Mouse (Mus musculus) forebrain, embryonic 15.5 days (tissue): ENCODE measurements around the gene Fkbp15. TPM values are rescaled to one million over a fixed set of nuclear protein-coding genes. Genes with fewer than 3 reads are reported as not detected.

Source experiments
- ATAC-seq: fragments of 200-750 bp; cut with Nextera tagmentation; replicated peaks from 2 replicates; pipeline ENCODE4 v1.8.0; 2017; ENCODE audit warnings: mild to moderate bottlenecking, moderate TSS enrichment, moderate library complexity
- H3K27ac ChIP-seq: fragments of 300-500 bp; sonication (generic); replicated peaks from 2 replicates; pipeline ENCODE4 v1.5.1; 2015; ENCODE audit warnings: mild to moderate bottlenecking, inconsistent platforms
- H3K27me3 ChIP-seq: fragments of 300-500 bp; sonication (generic); 2 replicates; pipeline ENCODE4 v1.6.1; 2015; ENCODE audit warnings: inconsistent platforms
- H3K36me3 ChIP-seq: fragments of 300-500 bp; sonication (generic); 2 replicates; pipeline ENCODE4 v1.6.1; 2015; ENCODE audit warnings: mild to moderate bottlenecking, inconsistent platforms
- H3K4me1 ChIP-seq: fragments of 300-500 bp; sonication (generic); 2 replicates; pipeline ENCODE4 v1.6.1; 2015; ENCODE audit warnings: inconsistent platforms
- H3K4me2 ChIP-seq: fragments of 300-500 bp; sonication (generic); replicated peaks from 2 replicates; pipeline ENCODE4 v1.6.1; 2015; ENCODE audit warnings: mild to moderate bottlenecking, inconsistent platforms
- H3K4me3 ChIP-seq: fragments of 300-500 bp; sonication (generic); 2 replicates; pipeline ENCODE4 v1.5.1; 2015; ENCODE audit warnings: mild to moderate bottlenecking, inconsistent platforms
- H3K9ac ChIP-seq: fragments of 300-500 bp; sonication (generic); replicated peaks from 2 replicates; pipeline ENCODE4 v1.6.1; 2015; ENCODE audit warnings: mild to moderate bottlenecking, inconsistent platforms
- H3K9me3 ChIP-seq: fragments of 300-500 bp; sonication (generic); 2 replicates; pipeline ENCODE4 v1.6.1; 2016; ENCODE audit warnings: inconsistent platforms
- WGBS: fragments of 180-500 bp; shearing (Covaris S2); methylation state at CpG from one replicate; pipeline ENCODE4 v1.1.7; 2015; ENCODE audit warnings: mixed read lengths; 5-methylcytosine and 5-hydroxymethylcytosine counted together
- polyA plus RNA-seq: library from polyadenylated mRNA; unstranded; fragments of >200 nt; fragmentation: Nextera tagmentation; extraction: Ambion mirVana; gene quantifications from 2 replicates; pipeline ENCODE4 v1.2.1, GENCODE M21; 2015

Fkbp15 gene
- polyA plus RNA-seq, 1 experiment from 2014 or later: 22.8 TPM

DNA sequence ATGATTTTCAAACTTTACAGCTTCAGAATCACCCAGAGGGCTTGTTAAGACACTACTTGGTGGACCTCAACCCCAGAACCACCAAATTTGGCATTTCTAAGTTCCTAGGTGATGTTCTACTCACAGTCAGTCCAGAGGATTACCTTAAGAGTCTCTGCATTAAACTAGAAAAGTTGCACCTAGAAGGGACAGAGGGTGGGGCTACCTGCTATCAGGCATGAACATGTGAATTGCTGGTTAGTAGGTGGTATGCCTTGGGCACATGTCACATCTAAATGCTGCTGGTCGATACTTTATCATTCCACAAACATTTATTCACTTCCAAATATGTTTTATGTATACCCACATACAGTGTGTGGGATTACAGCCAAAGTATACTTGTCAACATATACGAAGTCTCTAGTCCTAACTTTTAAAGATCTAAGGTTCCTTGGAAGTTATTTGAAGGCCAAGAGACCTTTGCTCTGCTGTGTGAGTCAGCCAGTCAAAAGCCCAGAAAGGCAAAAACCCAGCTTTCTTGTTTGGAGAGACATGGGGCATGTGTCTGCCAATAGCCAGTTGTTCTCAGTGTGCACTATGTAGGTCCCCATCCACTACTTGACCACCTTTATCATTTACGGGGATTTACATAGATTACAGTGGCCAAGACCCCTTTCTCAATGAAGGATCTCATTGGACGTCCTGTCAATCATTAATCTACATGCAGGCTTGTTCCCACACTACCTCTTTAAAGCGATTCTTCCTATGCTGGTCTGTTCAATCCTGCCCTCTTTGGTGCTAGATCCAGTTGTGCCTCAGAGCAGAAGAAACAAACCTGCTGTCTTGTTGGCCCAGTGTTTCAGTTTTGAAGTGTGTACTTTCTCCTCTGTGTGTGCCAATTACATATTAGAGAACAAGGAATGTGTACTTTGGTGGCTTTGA is 29.5 kb upstream of the Fkbp15 start:
- 90% methylated on average over 5 of the region's 5 CpGs for WGBS
- no peak overlapping the region for H3K9ac ChIP-seq
- H3K4me2 ChIP-seq: no peak overlapping the region
- no peak overlapping the region for H3K27ac ChIP-seq
- H3K4me1 ChIP-seq: no peaks in the 10 kb centered on the region
- no peak for ATAC-seq
- no peak overlapping the region for H3K4me3 ChIP-seq
- H3K27me3 ChIP-seq: no peaks in the 10 kb centered on the region
- H3K9me3 ChIP-seq: no peaks in the 10 kb centered on the region
- peaks cover 55% of the 10 kb centered on the region for H3K36me3 ChIP-seq

DNA sequence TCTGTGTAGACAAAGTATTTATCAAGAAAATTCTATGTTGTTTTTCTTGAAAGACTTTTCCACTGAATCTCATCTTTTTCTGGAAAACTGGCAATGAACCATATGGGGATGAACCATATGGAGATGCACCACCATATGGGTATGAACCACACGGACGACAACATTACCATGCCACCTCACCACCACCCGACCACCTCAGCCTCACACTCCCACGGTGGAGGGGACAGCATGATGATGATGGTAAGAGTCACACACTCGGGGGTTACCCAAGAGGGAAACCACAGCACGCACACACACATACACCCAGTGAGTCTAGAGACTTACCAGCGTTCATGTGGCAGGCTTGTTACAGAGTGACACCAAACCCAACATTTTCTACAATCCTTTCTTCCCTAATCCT is 25.1 kb upstream of the Fkbp15 start:
- H3K9ac ChIP-seq: no peak overlapping the region
- no peak for ATAC-seq
- H3K27ac ChIP-seq: no peak overlapping the region
- H3K36me3 ChIP-seq: peaks cover 27% of the 10 kb centered on the region
- no peak overlapping the region for H3K4me2 ChIP-seq
- H3K9me3 ChIP-seq: no peaks in the 10 kb centered on the region
- no peaks in the 10 kb centered on the region for H3K27me3 ChIP-seq
- H3K4me3 ChIP-seq: no peak overlapping the region
- WGBS: 87% methylated on average over 7 of the region's 7 CpGs
- no peaks in the 10 kb centered on the region for H3K4me1 ChIP-seq

DNA sequence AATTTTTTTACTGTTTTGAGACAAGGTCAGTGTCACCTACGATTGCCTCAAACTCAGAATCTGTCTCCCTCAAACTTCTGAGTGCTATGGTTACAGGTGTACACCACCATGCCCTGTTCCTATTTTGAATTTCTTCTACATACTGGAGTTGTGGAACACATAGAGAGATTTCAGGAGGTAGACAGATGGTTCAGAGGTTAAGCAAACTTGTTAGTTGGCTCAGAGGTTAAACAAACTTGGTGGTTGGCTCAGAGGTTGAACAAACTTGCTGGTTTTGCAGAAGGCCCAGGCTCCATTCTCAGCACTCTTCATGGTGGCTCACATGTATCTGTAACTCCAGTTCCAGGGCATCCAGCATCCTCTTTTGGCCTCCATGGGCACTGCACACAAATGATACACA is 23.8 kb upstream of the Fkbp15 start:
- 84% methylated on average over 1 of the region's 1 CpGs for WGBS

DNA sequence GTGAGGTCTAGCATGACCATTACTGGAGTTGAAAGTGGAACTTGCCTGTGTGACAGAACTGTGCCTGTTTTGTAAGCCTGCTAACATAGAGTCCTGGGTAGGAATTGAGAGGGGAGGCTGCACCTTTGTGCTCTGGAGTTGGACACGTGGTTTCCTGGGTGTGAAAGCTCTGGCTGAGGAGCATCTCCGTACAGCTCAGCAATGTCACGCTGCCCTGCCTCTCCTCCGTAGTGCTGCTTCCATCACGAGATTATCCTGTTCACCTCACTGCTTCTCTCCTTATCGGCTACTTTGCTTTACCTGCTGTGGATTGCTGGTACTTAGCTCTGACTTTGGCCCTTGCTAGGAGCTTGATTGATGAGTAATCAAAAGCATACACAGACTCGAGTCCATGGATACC is 23.4 kb upstream of the Fkbp15 start:
- Histone ChIP-seq H3K9me3 (no peaks in the 10 kb centered on the region), H3K36me3 (peaks cover 14% of the 10 kb centered on the region), H3K27me3 (no peaks in the 10 kb centered on the region), H3K27ac (no peak overlapping the region), H3K4me3 (no peak overlapping the region), H3K4me1 (no peaks in the 10 kb centered on the region), H3K9ac (no peak overlapping the region), H3K4me2 (no peak overlapping the region)
- no peak for ATAC-seq
- WGBS: 93% methylated on average over 7 of the region's 7 CpGs

More for the DNA sequence above, 23.8 kb upstream of the Fkbp15 start:
- H3K27me3 ChIP-seq: no peaks in the 10 kb centered on the region
- H3K4me3 ChIP-seq: no peak overlapping the region
- ATAC-seq: no peak
- no peaks in the 10 kb centered on the region for H3K4me1 ChIP-seq
- H3K4me2 ChIP-seq: no peak overlapping the region
- no peak overlapping the region for H3K9ac ChIP-seq
- peaks cover 18% of the 10 kb centered on the region for H3K36me3 ChIP-seq
- H3K27ac ChIP-seq: no peak overlapping the region
- no peaks in the 10 kb centered on the region for H3K9me3 ChIP-seq

DNA sequence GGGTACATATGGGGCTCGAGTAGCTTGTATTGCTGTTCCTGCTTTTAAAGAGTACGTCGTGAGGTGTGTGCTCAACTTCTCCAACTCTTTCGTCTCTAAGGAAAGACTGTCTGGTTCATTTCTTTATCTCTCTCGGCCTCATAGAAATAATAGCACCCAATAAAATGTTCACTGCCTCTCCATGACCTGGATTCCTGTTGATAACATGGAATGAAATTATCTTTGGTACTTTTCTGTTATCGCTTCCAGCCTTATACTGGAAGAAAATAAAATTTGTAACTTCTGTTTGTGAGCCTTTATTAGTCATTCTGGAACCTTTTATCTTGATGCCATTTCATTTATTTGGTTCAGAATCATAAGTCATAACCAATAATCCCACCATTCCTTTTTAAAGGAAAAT is 22.9 kb upstream of the Fkbp15 start:
- peaks cover 8% of the 10 kb centered on the region for H3K36me3 ChIP-seq
- 89% methylated on average over 6 of the region's 6 CpGs for WGBS

DNA sequence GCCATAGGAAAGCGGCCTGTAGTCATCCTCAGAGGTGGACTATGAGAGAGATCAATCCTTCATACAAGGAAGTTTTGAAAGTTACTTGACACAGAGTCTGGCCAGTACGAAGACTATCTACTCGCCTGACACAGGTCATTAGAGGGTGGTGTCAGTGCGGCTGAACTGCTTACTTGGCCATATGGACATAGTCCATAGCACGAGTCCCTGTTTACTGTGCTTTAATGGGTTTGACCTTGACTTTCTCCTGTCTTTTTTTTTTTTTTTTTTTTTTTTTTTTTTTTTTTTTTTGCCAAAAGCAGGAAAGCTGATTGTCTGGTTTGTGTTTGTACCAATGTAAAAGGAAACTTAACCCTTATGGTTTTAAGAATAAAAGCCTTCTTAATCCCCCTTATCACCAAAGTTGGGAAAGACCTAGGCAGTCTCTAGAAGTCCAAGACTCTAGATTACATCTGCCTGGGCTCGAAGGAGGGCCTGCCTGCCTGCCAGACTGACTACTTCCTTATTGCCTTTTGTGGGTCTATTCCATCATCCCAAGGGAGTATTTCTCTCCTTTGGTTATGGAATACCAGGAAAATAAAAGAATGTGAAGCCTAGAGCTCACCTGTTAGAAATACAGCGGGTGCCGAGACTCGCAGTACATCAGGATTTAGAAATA is 19.5 kb upstream of the Fkbp15 start:
- no peak overlapping the region for H3K4me2 ChIP-seq
- no peak overlapping the region for H3K4me3 ChIP-seq
- 0 out of 2 replicates have a peak, but pooled peaks cover 2% of the 10 kb centered on the region for H3K4me1 ChIP-seq
- WGBS: 93% methylated on average over 9 of the region's 9 CpGs
- no peaks in the 10 kb centered on the region for H3K27me3 ChIP-seq
- H3K36me3 ChIP-seq: no peaks in the 10 kb centered on the region
- no peak for ATAC-seq
- no peak overlapping the region for H3K9ac ChIP-seq
- H3K27ac ChIP-seq: no peak overlapping the region
- H3K9me3 ChIP-seq: no peaks in the 10 kb centered on the region

More for the DNA sequence above, 22.9 kb upstream of the Fkbp15 start:
- H3K27me3 ChIP-seq: no peaks in the 10 kb centered on the region
- H3K4me2 ChIP-seq: no peak overlapping the region
- H3K9me3 ChIP-seq: no peaks in the 10 kb centered on the region
- ATAC-seq: no peak
- H3K4me1 ChIP-seq: 0 out of 2 replicates have a peak, but pooled peaks cover 2% of the 10 kb centered on the region
- no peak overlapping the region for H3K27ac ChIP-seq
- H3K9ac ChIP-seq: no peak overlapping the region
- no peak overlapping the region for H3K4me3 ChIP-seq

DNA sequence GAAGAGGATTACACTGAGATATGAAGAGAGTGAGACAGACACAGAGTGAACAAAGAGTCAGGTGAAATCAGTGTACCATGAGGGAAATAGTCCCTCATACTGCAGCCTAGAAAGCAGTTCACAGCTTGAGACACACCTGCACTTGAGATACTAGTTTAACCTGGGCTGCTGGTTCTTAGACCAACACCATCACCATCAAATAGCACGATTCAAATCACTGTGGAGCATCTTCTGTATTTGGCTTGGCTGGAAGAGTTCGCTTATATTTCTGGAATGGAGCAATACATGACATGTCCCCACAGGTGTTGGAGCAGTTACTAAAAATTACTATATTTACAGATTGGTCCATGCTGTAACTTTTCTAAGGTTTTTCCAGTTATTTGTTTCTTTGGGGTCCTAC is 15.8 kb upstream of the Fkbp15 start:
- WGBS: 96% methylated on average over 2 of the region's 2 CpGs
- Histone ChIP-seq H3K27ac (no peak overlapping the region), H3K9me3 (no peaks in the 10 kb centered on the region), H3K4me1 (0 out of 2 replicates have a peak, but pooled peaks cover 2% of the 10 kb centered on the region), H3K4me2 (no peak overlapping the region), H3K9ac (no peak overlapping the region), H3K4me3 (no peak overlapping the region), H3K27me3 (no peaks in the 10 kb centered on the region), H3K36me3 (no peaks in the 10 kb centered on the region)
- ATAC-seq: no peak

DNA sequence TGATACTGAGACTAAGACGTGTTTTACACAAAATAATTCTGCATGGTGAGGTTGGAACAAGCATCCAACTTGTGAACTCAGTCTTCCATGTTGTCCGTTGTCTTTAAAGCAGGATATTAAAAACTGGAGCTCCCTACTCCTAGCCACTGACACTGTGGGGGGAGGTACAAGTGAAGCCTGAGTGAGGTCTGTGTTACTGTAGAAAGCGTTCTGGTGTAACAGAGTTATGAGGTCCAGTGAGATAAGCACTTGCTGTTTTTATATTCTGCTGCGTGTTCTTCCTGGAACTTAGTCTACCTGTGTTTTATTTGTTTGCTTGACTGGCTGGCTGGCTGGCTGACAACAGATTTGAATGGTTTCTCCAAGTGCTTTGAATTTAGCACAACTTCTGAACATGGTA is 14.0 kb upstream of the Fkbp15 start:
- H3K4me1 ChIP-seq: 0 out of 2 replicates have a peak, but pooled peaks cover 2% of the 10 kb centered on the region
- no peak overlapping the region for H3K27ac ChIP-seq
- no peaks in the 10 kb centered on the region for H3K9me3 ChIP-seq
- ATAC-seq: no peak
- no peak overlapping the region for H3K4me3 ChIP-seq
- H3K4me2 ChIP-seq: no peak overlapping the region
- H3K36me3 ChIP-seq: no peaks in the 10 kb centered on the region
- 83% methylated on average over 4 of the region's 4 CpGs for WGBS
- no peak overlapping the region for H3K9ac ChIP-seq
- no peaks in the 10 kb centered on the region for H3K27me3 ChIP-seq

DNA sequence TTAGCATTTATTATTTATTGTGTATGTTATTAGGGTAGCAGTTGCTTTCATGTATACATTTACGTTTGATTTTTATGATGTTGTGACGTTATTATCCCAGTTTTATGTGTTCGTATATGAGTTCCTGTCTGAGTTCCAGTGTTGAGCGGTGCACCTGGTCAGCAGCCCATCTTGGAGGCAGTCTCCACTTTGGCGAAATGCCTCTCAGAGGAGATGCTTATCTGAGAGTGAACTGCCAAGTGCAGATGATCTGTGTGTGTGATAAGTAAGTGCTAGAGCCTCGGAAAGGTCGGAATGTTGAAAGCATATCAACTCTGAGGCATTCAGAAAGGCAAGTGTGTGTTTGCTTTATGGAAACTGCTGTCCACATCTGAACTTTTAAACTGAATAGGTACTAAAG is 13.3 kb upstream of the Fkbp15 start:
- H3K27ac ChIP-seq: no peak overlapping the region
- no peaks in the 10 kb centered on the region for H3K27me3 ChIP-seq
- H3K9me3 ChIP-seq: no peaks in the 10 kb centered on the region
- no peak overlapping the region for H3K4me3 ChIP-seq
- 0 out of 2 replicates have a peak, but pooled peaks cover 2% of the 10 kb centered on the region for H3K4me1 ChIP-seq
- 89% methylated on average over 7 of the region's 7 CpGs for WGBS
- no peaks in the 10 kb centered on the region for H3K36me3 ChIP-seq
- no peak for ATAC-seq
- no peak overlapping the region for H3K4me2 ChIP-seq
- H3K9ac ChIP-seq: no peak overlapping the region

DNA sequence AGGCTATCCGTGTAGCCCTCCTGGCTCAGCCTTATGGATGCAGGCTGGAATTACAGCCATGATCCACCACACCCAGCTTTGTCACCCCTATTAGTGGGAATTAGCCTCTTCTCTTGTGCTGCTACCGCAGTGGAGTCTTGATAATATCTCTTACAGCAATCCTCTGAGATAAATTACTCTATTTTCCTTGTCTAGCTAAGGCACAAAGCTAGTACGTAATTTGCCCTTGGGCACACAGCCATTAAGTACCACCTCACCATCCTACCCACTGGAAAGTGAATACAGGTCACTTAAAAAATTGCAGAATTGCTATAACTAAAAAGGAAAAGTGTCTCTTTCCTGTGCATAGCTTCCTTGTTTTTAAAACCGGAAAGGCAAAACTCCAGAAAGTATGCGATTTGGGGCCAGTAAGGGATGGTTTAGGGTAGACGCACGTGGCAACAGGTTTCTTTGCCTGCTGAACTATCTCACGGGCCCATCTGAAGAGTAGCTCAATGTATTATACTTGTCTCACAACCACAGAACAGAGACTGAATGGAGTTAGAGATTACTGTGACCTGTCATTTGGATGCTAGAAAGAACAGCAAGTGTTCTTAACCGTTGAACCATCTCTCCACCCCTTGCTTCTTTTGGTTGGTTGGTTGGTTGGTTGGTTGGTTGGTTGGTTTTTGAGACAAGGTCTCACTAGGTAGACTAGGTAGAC is 12.6 kb upstream of the Fkbp15 start:
- no peak overlapping the region for H3K9ac ChIP-seq
- no peak overlapping the region for H3K27ac ChIP-seq
- H3K4me3 ChIP-seq: no peak overlapping the region
- no peak overlapping the region for H3K4me2 ChIP-seq
- no peak for ATAC-seq
- no peaks in the 10 kb centered on the region for H3K4me1 ChIP-seq
- no peaks in the 10 kb centered on the region for H3K9me3 ChIP-seq
- no peaks in the 10 kb centered on the region for H3K36me3 ChIP-seq
- 85% methylated on average over 9 of the region's 9 CpGs for WGBS
- H3K27me3 ChIP-seq: no peaks in the 10 kb centered on the region

DNA sequence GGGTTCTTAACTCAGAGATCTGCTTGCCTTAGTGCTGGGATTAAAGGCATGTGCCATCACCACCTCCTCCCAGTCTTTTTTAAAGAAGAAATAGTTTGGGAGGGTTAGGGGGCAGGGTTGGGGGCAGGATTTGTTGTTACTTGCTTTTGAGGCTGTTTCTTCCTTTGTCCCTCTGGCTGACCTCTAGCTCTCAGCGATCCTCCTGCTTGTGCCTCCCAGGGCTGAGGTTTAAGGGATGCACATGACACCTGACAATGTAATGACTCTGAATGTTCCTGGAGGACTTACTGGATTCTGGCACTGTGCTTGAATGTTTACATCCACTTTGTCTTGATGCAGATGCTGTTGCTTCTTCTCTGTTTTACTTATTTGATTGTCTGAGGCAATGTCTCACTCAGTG is 12.1 kb upstream of the Fkbp15 start:
- Histone ChIP-seq H3K27me3 (no peaks in the 10 kb centered on the region), H3K27ac (no peak overlapping the region), H3K9me3 (no peaks in the 10 kb centered on the region), H3K9ac (no peak overlapping the region), H3K4me3 (no peak overlapping the region), H3K4me1 (no peaks in the 10 kb centered on the region), H3K4me2 (no peak overlapping the region), H3K36me3 (no peaks in the 10 kb centered on the region)
- ATAC-seq: no peak
- 0% methylated on average over 1 of the region's 1 CpGs for WGBS

DNA sequence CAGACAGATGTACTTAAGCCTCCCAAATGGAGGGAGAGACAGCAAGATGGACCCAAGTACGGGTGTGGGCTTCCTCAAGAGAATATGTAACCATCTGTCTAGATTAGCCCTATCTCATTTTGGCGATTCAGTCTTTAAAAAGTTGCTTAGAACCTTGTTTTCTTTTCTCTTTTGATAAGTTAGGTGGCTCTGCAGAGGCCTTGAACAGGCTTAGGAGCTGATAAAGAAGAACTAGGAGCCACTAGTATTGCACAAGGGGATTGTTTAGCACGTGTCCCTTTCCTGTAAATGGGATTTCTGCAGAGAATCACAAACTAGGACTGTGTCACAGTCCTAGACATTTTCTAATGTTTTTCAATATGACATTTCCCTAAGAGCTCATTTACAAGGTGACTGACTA is 8.7 kb upstream of the Fkbp15 start:
- H3K4me1 ChIP-seq: no peaks in the 10 kb centered on the region
- WGBS: 87% methylated on average over 3 of the region's 3 CpGs

More for the DNA sequence above, 8.7 kb upstream of the Fkbp15 start:
- H3K9me3 ChIP-seq: no peaks in the 10 kb centered on the region
- no peak overlapping the region for H3K27ac ChIP-seq
- no peak overlapping the region for H3K4me2 ChIP-seq
- H3K36me3 ChIP-seq: no peaks in the 10 kb centered on the region
- H3K4me3 ChIP-seq: no peak overlapping the region
- ATAC-seq: no peak
- no peaks in the 10 kb centered on the region for H3K27me3 ChIP-seq
- H3K9ac ChIP-seq: no peak overlapping the region
